Mouse (Mus musculus) erythroblast, embryonic 14.5 days (primary cell): Measurements from ENCODE around the gene Hsd17b3.

Source experiments
- GATA1 ChIP-seq: IDR thresholded peaks from 2 replicates; pipeline ENCODE4 v1.6.1; 2012; ENCODE audit warnings: low read length, inconsistent platforms, mixed read lengths
- TAL1 ChIP-seq: IDR thresholded peaks from 3 replicates; pipeline ENCODE4 v1.6.1; 2012; ENCODE audit warnings: low read length, inconsistent platforms, mixed read lengths

DNA sequence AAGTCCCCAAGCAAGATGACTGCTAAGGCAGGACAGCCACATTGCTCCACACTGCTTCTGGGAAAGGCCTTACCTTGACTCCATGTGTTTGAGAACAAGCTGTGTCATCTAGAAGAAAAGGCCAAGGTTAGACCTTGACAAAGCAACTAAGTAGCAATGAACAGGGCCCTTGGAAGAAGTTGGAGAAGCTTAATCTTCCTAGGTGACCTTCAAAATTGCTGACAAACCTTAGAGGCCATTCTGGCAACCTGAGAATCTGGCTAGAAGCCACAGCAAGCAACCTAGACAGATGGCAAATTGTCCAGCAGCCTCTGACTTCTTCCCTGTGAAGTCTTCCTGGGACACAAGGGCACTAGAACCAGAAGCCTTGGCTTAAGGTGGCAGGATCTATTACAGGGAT is 24.8 kb downstream of the Hsd17b3 start:
- no peak for TF ChIP-seq GATA1
- TF ChIP-seq TAL1: no peak
